Mouse (Mus musculus) olfactory bulb, adult 2 months (tissue): ENCODE measurements around the gene Cry2. TPM values are rescaled to one million over a fixed set of nuclear protein-coding genes. Genes with fewer than 3 reads are reported as not detected.
"Not testable (repeated sequence)": the region's sequence is repeated elsewhere in the genome, so short reads cannot be mapped to it uniquely, and the experiment has no call there.

Experiments used
- H3K27ac ChIP-seq: fragments of 200-500 bp; 2 replicates; pipeline ENCODE4 v1.5.1; 2012; ENCODE audit warnings: low read depth, low read length; ENCODE audit not compliant: insufficient read depth
- H3K4me1 ChIP-seq: fragments of 200-500 bp; 2 replicates; pipeline ENCODE4 v1.6.1; 2012; ENCODE audit warnings: low read length; ENCODE audit not compliant: control insufficient read depth, insufficient read depth
- H3K4me3 ChIP-seq: fragments of 200-500 bp; 2 replicates; pipeline ENCODE4 v1.5.1; 2012; ENCODE audit warnings: mild to moderate bottlenecking, low read depth, low read length, moderate library complexity; ENCODE audit not compliant: insufficient read depth
- CTCF ChIP-seq: fragments of 200-500 bp; IDR thresholded peaks from 2 replicates; pipeline ENCODE4 v1.5.1; 2012; ENCODE audit warnings: low read depth, mild to moderate bottlenecking, low read length, moderate library complexity; ENCODE audit not compliant: insufficient read depth
- POLR2A ChIP-seq: fragments of 200-500 bp; IDR thresholded peaks from 2 replicates; pipeline ENCODE4 v1.6.1; 2012; ENCODE audit warnings: mild to moderate bottlenecking, low read depth, low read length, moderate library complexity; ENCODE audit not compliant: insufficient read depth
- WGBS: fragments of 180-500 bp; shearing (Covaris S2); methylation state at CpG from one replicate; pipeline ENCODE4 v1.1.7; 2018; 5-methylcytosine and 5-hydroxymethylcytosine counted together
- polyA plus RNA-seq: library from polyadenylated mRNA; stranded (reverse); fragments of >200 nt; gene quantifications from 2 replicates; pipeline ENCODE4 v1.2.4, GENCODE M21; 2012; ENCODE audit warnings: low replicate concordance; ENCODE audit not compliant: missing spikeins, insufficient read depth, insufficient read length

The Cry2 gene
- polyA plus RNA-seq, result not detected in 2 replicates

DNA sequence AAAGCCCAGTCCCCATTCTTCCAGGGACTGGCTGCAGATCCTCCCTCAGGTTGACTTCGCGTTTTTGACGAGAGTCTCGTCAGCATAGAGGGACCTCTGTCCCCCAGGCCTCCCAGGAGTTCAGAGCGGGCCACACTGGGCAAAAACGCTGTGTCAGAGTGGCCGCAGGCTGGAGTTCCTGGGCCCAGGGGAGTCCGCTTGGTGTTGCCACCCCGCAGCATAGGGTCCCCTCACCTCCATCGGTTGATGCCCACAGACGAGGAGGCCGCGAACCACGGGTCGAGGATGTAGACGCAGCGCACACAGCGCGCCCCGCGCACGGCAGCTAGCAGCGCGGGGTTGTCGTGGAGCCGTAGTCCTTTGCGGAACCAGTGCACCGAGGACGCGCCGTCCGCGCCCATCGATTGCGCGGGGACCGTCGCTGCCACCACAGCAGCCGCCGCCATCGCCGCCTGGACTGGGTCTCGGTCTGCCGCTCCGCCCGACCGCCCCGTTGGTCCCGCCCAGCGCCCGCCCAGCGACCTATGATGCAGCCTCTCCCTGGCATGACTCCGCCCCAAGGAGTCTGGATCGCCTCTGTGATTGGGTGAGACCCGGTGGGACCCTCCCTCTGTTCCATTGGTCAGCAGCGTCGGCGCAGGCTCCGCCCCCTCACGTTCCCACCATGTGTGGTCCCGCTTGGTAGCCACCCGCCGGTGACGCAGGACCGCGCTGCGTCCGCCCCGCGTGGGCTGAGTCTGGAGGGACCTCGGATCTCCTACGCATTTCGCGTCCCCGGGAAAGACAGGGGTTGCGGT is at the start of gene Cry2:
TSS of gene Cry2 (minus strand) at position 466 of the 797 bp plus-strand sequence.
- Histone ChIP-seq H3K4me1 (peaks cover 17% of the 10 kb centered on the region), H3K4me3 (peak within 1 kb of the TSS; percentile 96), H3K27ac (peak within 1 kb of the TSS; percentile 91)
- under 1% methylated on average over 76 of the region's 76 CpGs for WGBS
- TF ChIP-seq CTCF, result no peak
- TF ChIP-seq POLR2A, result peak; percentile 97

- no peak overlapping the region for H3K4me3 ChIP-seq
- TF ChIP-seq POLR2A (no peak), CTCF (no peak)
- WGBS, result 62% methylated on average over 5 of the region's 5 CpGs
- H3K27ac ChIP-seq, result no peak overlapping the region
- H3K4me1 ChIP-seq, result peaks cover 2% of the 10 kb centered on the region; the same call in 1 of the 2 replicates
These were observed 49.7 kb upstream of the Cry2 start for GRCm38 (mm10) chr2:92483505-92483904.

GRCm38 (mm10) chr2:92482551-92482950 is 48.7 kb upstream of the Cry2 start:
- WGBS, result 72% methylated on average over 1 of the region's 1 CpGs

GRCm38 (mm10) chr2:92478313-92478688 is 44.5 kb upstream of the Cry2 start:
- no peak overlapping the region for H3K27ac ChIP-seq

More at GRCm38 (mm10) chr2:92482551-92482950, 48.7 kb upstream of the Cry2 start:
- TF ChIP-seq POLR2A (no peak), CTCF (no peak)
- peaks cover 8% of the 10 kb centered on the region for H3K4me1 ChIP-seq
- H3K4me3 ChIP-seq, result no peak overlapping the region
- no peak overlapping the region for H3K27ac ChIP-seq

DNA sequence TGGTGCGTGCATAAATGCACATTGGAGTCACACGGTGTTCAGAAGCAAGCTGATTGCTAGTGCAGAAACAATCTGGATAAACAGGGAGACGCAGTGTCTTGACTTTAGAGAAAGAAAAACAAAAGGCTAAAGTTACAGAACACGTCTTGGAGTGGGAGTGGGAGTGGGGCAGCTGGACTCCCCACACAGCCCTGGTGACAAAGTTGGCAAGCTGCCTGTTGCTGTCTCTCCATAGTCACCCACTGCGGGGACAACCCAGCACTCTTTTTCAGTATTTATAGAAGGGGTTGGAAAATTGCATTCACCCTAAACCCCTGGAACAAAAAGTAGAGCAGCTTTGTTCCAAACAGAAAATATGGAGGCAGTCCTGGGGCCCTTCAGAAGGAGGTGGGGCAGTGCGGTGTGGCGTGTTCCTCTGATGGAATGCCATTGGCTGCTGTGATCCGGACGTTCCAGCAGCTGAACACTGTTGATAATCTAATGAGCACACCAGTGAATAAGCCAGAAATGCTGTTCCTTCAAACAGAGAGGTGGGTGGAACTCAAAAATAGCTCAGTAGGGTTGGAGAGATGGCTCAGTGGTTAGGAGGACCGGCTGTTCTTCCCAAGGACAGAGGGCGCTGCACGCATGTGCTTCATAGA is 43.9 kb upstream of the Cry2 start:
- TF ChIP-seq CTCF (no peak), POLR2A (no peak)
- WGBS, result 21% methylated on average over 12 of the region's 12 CpGs
- Histone ChIP-seq H3K4me1 (peaks cover 8% of the 10 kb centered on the region), H3K4me3 (no peak overlapping the region), H3K27ac (peak overlapping the region; percentile 31; the same call in 1 of the 2 replicates)

More at GRCm38 (mm10) chr2:92478313-92478688, 44.5 kb upstream of the Cry2 start:
- Histone ChIP-seq H3K4me1 (peaks cover 8% of the 10 kb centered on the region), H3K4me3 (no peak overlapping the region)
- TF ChIP-seq POLR2A, result no peak
- TF ChIP-seq CTCF, result no peak
- 71% methylated on average over 4 of the region's 4 CpGs for WGBS

DNA sequence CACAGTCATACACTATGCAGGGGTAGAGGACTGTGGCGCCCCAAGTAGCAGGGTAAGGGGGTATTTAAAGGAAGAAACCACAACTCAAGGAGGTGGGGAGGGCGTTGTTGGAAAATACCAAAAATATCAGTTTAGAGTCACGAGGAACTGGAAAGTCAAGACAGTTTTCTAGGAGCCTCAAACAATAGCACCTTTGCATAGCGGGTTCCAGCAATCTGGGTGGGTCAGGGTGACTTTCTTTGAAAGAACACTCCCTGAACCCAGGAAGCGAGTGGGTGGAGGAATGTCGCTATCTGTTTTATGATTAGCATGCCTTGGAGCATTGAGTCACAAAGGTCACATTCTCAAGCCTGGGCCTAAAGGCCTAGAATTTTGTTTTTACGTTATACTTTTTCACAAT is 42.7 kb upstream of the Cry2 start:
- WGBS, result 84% methylated on average over 7 of the region's 7 CpGs
- H3K27ac ChIP-seq, H3K4me1 ChIP-seq, H3K4me3 ChIP-seq: not testable (repeated sequence)

DNA sequence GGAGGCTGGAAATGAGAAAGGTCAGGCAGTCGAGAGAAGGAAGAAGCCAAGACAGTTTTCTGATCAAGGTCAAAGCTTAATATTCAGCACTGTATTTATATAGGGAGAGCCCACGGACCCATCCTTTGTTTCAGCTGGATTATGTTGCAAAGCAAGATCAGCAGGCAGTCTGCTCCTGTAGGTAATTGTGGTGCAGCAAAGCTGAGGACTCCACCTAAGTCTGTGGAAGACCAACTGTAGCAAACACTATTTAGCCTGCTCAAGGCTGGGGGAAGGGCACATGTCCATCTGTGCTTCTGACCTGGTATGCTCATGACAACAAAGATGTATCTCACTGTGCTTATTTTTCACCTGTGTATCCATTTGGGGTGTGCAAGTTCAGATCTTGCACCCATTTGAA is 41.9 kb upstream of the Cry2 start:
- Histone ChIP-seq H3K4me1 (peaks cover 8% of the 10 kb centered on the region), H3K27ac (no peak overlapping the region), H3K4me3 (no peak overlapping the region)
- 62% methylated on average over 2 of the region's 2 CpGs for WGBS
- TF ChIP-seq POLR2A (no peak), CTCF (no peak)

GRCm38 (mm10) chr2:92474920-92475319 is 41.1 kb upstream of the Cry2 start:
- 85% methylated on average over 3 of the region's 3 CpGs for WGBS
- TF ChIP-seq POLR2A (no peak), CTCF (no peak)
- H3K4me1 ChIP-seq, result peaks cover 8% of the 10 kb centered on the region
- H3K27ac ChIP-seq, result no peak overlapping the region
- H3K4me3 ChIP-seq, result no peak overlapping the region

- no peak overlapping the region for H3K27ac ChIP-seq
- no peaks in the 10 kb centered on the region for H3K4me1 ChIP-seq
- whole genome bisulfite sequencing, result 88% methylated on average over 12 of the region's 12 CpGs
- TF ChIP-seq CTCF (no peak), POLR2A (no peak)
- no peak overlapping the region for H3K4me3 ChIP-seq
These were observed 38.2 kb upstream of the Cry2 start for GRCm38 (mm10) chr2:92471886-92472670.
